Mouse (Mus musculus) intestine, embryonic 14.5 days (tissue): ENCODE measurements around the gene Serpinb3b. TPM values are rescaled to one million over a fixed set of nuclear protein-coding genes. Genes with fewer than 3 reads are reported as not detected.
"Not testable (repeated sequence)": the region's sequence is repeated elsewhere in the genome, so short reads cannot be mapped to it uniquely, and the experiment has no call there.

Experiments used
- ATAC-seq: fragments of 200-750 bp; cut with Nextera tagmentation; replicated peaks from 2 replicates; pipeline ENCODE4 v1.8.0; 2017; ENCODE audit warnings: low read depth, moderate number of reproducible peaks, moderate TSS enrichment, moderate library complexity; ENCODE audit not compliant: low FRiP score, low TSS enrichment
- DNase-seq: peaks from one replicate; pipeline ENCODE4 v3.0.0-alpha.2; 2018; ENCODE audit warnings: low spot score
- H3K27ac ChIP-seq: fragments of 300-500 bp; sonication (generic); 2 replicates; pipeline ENCODE4 v1.5.1; 2014; ENCODE audit warnings: low read depth, mild to moderate bottlenecking, control low read depth
- H3K27me3 ChIP-seq: fragments of 300-500 bp; sonication (generic); replicated peaks from 2 replicates; pipeline ENCODE4 v1.6.1; 2014; ENCODE audit warnings: low read length, control low read depth; ENCODE audit not compliant: control insufficient read depth, insufficient read depth
- H3K36me3 ChIP-seq: fragments of 300-500 bp; sonication (generic); 2 replicates; pipeline ENCODE4 v1.6.1; 2014; ENCODE audit warnings: low read length, control low read depth; ENCODE audit not compliant: control insufficient read depth, insufficient read depth
- H3K4me1 ChIP-seq: fragments of 300-500 bp; sonication (generic); replicated peaks from 2 replicates; pipeline ENCODE4 v1.6.1; 2014; ENCODE audit warnings: low read length, control low read depth, mixed read lengths; ENCODE audit not compliant: control insufficient read depth, insufficient read depth
- H3K4me2 ChIP-seq: fragments of 300-500 bp; sonication (generic); 2 replicates; pipeline ENCODE4 v1.6.1; 2014; ENCODE audit warnings: low read length
- H3K4me3 ChIP-seq: fragments of 300-500 bp; sonication (generic); 2 replicates; pipeline ENCODE4 v1.5.1; 2014; ENCODE audit warnings: low read depth, low read length, control low read depth, mixed read lengths
- H3K9ac ChIP-seq: fragments of 300-500 bp; sonication (generic); 2 replicates; pipeline ENCODE4 v1.6.1; 2014; ENCODE audit warnings: mild to moderate bottlenecking, low read length
- H3K9me3 ChIP-seq: fragments of 300-500 bp; sonication (generic); 2 replicates; pipeline ENCODE4 v1.6.1; 2016; ENCODE audit warnings: low read length, control low read depth; ENCODE audit not compliant: control insufficient read depth
- WGBS: fragments of 180-500 bp; shearing (Covaris S2); extraction: QIAGEN DNeasy Blood & Tissue Kit; methylation state at CpG from one replicate; pipeline ENCODE4 v1.1.7; 2014; 5-methylcytosine and 5-hydroxymethylcytosine counted together
- polyA plus RNA-seq: library from polyadenylated mRNA; unstranded; fragments of >200 nt; fragmentation: Nextera tagmentation; extraction: Ambion mirVana; gene quantifications from 2 replicates; pipeline ENCODE4 v1.2.1, GENCODE M21; 2014

The Serpinb3b gene
- polyA plus RNA-seq = not detected in 2 replicates

DNA sequence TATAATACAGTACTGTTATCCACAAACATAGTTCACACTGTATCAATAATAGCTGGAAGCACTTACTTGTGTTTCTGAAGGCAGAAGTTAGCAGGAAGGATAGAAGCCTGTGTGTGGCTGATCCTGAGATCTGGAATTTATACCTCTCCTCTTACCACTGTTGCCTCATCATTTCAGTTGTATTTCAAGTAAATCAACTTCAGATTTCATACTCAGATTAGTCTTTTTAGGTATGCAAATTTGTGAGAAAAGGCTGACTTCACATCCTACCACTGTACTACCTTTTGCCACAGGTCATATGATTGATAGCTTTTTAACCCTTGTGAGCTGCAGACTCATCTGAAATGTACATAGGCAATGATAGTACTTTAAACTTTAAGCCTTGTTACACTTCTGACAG lies at the start of gene Serpinb3b, which contains the start of gene Serpinb3c:
Gene Serpinb3b (minus strand): TSS at position 101 of the 400 bp plus-strand sequence.
Gene Serpinb3c (minus strand): TSS at position 111 of the 400 bp plus-strand sequence.
- H3K27ac ChIP-seq, H3K4me1 ChIP-seq, ATAC-seq, H3K36me3 ChIP-seq, H3K4me2 ChIP-seq, H3K9me3 ChIP-seq, H3K9ac ChIP-seq, DNase-seq, H3K4me3 ChIP-seq, H3K27me3 ChIP-seq: not testable (repeated sequence)

DNA sequence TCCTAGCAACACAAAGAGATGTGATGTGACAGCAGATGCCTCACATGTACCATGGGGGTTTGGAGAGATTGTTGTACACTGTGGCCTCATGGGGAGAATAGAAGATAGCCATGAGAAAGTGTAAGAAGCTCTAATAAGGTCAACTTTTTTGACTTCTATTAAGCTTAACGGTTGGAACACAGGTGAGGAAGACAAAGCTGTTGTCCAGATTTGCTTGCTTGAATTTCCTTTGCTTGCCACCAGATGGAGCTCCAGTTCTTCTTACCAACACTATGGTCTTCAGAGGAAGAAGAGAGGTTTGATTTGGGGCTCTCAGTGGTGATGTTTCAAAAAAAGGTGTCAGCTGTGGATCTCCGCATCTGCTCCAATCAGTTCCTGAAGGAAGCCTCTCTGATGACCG lies 35.0 kb downstream of the Serpinb3b start:
- H3K9ac ChIP-seq, H3K9me3 ChIP-seq, H3K4me3 ChIP-seq, ATAC-seq, H3K27me3 ChIP-seq, DNase-seq, H3K36me3 ChIP-seq, H3K4me1 ChIP-seq, H3K27ac ChIP-seq, H3K4me2 ChIP-seq: not testable (repeated sequence)
- 39% methylated on average over 3 of the region's 3 CpGs for WGBS

DNA sequence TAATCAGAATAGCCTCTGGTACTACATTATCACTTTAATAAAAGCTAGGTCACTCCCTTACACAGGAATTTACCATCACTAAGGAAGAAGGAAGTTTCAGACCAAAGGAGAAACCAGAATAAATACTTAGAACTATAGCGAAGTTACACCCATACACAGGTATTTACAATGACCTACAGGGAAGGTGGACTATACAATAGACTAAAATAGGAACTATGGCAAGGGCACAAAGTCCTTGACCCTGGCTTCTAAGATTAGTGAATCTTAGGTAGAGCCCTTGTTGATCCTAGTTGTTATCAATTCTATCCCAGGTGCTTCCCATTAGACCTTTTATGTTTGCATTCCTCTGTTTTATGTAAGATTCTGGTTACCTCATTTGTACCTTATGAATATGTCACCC lies 60.9 kb downstream of the Serpinb3b start:
- not testable (repeated sequence) for H3K27ac ChIP-seq, H3K4me3 ChIP-seq, H3K27me3 ChIP-seq, H3K36me3 ChIP-seq, DNase-seq, H3K4me1 ChIP-seq, ATAC-seq, H3K9me3 ChIP-seq, H3K4me2 ChIP-seq, H3K9ac ChIP-seq
- 97% methylated on average over 1 of the region's 1 CpGs for WGBS

DNA sequence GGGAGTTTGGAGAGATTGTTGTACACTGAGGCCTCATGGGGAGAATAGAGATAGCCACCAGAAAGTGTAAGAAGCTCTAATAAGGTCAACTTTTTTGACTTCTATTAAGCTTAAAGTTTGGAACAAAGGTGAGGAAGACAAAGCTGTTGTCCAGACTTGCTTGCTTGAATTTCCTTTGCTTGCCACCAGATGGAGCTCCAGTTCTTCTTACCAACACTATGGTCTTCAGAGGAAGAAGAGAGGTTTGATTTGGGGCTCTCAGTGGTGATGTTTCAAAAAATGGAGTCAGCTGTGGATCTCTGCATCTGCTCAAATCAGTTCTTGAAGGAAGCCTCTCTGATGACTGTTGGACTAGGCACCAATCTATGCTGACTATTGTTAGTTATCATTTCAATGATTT lies 150.7 kb downstream of the Serpinb3b start:
- not testable (repeated sequence) for H3K27me3 ChIP-seq, H3K9me3 ChIP-seq, H3K27ac ChIP-seq, H3K36me3 ChIP-seq, H3K4me3 ChIP-seq, H3K4me1 ChIP-seq, H3K4me2 ChIP-seq, ATAC-seq, H3K9ac ChIP-seq, DNase-seq

Other genes with a start within 250 kb of the Serpinb3b start
- not detected in 2 replicates for gene Serpinb3a, start 226.1 kb downstream of the Serpinb3b start, polyA plus RNA-seq
- not detected in 2 replicates for gene Serpinb3d, start 194.9 kb downstream of the Serpinb3b start, polyA plus RNA-seq
- not detected in 2 replicates for gene Serpinb3c, start within 50 bp of the Serpinb3b start, polyA plus RNA-seq
- not detected in 2 replicates for gene Serpinb11, start 82.8 kb upstream of the Serpinb3b start, polyA plus RNA-seq
- not detected in 2 replicates for gene Serpinb7, start 121.3 kb upstream of the Serpinb3b start, polyA plus RNA-seq
- gene Serpinb2, start 233.1 kb upstream of the Serpinb3b start, polyA plus RNA-seq = 0.08 TPM in 1 of 2 replicates, not detected in the other